Mouse (Mus musculus) mesoderm, embryonic 11.5 days (tissue): ENCODE results near the gene Aste1.

Experiments used
- DNase-seq: peaks from one replicate; pipeline ENCODE4 v3.0.0-alpha.2; 2012; ENCODE audit warnings: low read depth, low spot score

The Aste1 gene

DNA sequence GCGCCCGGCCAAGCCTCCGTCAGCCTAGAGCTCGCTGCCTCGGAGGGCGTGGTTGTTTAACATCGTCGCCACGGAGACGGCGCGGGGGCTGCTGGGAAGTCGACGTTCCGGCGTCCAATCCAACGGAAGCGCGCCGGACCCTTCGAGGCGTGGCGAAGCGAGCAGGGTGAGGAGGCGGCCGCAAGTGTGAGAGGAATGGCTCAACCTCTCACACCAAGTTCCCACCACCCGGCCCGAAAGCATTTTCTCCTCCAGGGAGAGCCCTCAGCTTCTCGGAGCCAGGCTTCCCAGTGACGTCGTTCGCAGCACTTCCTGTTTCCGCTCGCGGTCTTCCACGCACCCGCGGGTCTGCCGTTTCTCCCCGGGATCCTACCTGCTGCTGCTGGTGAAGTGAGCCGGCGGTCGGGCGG lies at the start of gene Aste1, which contains the start of gene Nek11:
Gene Aste1, plus strand, starts transcription at position 175 of the 410 bp plus-strand sequence.
Gene Nek11, minus strand, starts transcription at position 307 of the 410 bp plus-strand sequence.
- peak; percentile 94 for DNase-seq

DNA sequence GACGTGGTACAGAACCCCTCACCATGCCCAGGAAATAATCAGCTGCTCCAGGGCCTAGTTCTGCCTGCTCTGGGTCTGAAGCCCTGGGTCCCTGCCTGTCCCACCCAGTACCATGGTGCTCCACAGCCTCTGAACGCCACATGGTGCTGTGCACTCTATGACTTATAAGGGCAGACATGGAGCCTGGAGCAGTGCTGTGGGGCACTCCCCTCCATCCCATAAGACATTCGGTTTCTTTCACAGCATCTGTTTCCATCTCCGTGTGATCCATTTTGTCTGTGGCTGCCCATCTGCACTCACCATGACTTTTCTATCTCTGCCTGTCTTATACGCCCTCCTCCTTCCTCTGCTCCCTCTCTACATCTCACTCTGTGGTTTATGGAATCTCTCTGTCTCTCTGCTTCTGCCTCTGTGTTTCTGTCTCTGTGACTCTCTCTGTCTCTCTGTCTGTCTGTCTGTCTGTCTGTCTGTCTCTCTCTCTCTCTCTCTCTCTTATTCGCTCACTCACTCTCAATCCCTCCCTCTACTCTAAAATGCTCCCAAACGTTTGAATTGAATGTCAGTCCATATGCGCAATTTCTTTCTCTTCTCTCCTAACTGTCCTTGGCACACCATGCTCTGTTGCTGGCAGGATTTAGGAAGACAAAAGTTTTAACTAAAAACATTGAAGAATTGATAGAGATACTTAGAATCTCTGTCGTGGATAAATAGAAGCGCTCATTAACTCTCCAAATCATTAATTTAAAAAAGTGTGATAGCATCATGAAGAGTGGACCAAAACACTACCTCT lies 46.8 kb upstream of the Aste1 start:
- no peak for DNase-seq

DNA sequence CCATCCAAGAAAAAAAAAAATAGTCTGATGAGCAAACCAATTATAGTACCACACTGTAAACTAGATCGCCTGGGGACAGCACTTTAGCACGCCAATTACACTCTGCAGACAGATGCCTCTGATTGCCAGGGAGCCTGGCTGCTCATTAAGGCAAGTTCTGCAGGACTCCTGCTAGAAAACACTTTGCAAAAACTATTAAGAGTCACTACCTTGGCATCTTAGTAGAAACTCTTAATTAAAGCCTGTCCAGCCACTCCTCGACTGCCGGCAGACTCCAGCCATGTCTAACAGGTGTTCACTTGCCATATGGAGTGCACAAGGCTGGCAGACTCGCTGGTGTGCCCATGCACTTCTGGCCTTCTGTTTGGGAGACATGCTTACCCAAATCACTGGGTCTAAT lies 46.2 kb upstream of the Aste1 start:
- no peak for DNase-seq

DNA sequence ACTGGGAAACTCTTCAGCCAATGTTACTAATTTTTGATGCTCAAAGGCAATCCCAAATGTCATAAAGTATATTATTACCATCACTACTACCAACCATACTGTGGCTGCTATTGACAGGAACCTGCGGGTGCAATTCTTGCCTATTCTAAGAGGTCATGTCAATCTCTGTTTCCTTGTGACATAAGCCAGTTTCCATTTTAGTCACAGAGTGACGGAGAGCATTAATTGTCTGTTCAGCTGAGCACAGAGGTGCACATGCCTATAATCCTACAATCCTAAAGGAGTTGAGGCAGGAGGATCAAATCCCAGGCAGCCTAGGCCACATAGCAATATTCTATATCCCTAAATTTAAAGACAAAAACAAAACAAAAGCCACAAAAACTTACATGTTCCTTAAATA lies 33.0 kb upstream of the Aste1 start:
- DNase-seq, result no peak

DNA sequence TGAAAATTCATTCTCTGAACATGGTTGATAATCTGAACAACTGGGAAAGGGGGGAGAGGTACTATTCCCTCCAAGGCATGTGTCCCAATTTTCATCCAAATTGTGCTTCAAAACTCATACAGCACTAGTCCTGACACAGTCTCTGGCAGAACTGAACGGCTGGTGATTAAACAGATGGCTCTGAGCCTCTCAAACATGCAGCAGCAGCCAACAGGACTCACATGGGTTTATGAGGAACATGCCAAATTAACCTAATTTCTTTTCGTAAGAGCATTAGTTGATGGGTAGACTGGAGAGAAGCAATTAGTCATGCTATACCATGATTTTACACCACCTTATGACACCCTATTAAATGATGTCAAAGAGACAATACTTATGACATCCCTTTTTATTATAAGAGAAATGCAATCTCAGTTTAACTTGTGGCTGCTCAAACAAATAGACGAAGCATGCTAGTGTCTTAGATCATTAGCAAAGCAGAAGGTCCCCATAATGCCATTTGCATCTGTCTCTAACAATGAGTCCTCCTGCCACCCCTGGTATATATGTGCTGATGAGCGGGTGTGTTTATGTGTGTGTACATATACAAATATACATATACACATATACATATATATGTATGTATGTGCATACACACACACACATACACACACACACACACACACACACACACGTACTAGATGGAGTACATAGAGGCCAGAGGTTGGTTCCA lies 31.5 kb upstream of the Aste1 start:
- no peak for DNase-seq

DNA sequence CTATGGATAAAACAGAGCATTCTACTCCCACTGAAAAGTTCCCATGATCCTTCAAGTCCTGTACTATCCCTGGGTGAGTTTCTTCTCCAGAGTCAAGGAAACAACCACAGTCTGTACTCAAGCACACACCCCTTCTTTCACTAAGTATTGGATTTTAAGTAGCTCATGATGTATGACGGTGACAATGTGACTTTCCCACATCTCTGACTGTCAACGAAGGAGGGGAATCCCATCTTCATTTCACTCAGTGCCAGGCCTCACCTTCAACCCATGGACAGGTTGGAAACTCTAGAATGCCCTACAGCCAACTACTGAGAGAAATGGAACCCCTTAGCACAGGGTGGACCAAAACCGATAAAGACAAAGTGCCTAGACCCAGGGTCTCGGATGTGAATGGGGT lies 29.0 kb upstream of the Aste1 start:
- no peak for DNase-seq

DNA sequence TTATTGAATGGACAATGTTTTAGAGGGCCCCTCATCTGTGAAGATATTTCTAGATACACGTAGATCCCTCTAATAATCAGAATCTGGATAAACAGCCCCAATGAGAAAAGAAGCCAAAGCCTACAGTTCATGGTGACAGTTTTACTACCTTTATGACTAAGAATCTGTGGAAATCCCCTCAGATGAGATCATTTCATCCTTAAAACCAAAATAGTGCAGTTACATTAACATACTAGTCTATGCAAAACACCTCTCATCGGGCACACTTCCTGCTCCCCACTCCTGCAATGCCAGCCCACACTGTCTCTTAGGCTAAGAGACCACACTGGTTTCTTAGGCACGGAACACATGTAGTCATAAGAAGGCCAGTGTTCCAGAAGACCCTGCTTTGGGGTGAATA lies 26.6 kb upstream of the Aste1 start:
- no peak for DNase-seq

DNA sequence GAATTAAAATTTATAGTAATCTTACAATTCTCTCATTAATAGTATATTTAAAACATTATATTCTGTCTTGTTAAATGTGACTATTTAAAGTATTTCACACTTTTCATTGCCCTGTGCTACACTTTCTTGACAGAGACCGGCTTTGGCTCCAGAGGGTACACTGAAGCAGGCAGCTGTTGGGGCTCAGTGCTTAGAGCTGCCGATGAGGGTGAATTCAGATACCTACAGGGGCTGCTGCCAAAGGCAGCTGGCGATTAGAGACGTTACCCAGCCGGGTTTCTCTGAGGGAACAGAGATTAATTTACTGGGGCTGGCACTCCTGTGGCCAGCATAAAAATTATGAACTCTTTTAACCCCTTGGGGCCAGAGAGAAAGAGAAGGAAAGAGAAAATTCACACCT lies 20.8 kb upstream of the Aste1 start:
- no peak for DNase-seq

DNA sequence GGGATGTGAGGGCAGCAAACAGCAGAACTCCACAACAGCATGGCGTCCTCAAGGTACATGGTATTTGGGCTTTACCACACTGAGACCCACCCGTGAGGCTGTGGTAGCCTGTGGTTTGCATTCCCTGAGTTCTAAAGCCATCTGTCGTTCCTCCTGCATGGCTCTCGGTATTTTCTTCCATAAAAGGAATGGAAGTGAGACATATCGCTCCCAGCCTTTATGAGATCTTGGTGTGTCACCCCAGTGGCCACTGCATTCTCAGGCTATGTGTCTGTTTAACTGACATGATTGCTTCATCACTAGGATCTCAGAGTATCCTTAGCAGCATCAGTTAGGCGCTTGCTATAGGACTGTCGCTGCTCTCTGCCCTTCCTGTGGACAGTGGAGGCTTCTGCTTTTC lies 18.8 kb upstream of the Aste1 start:
- DNase-seq, result no peak

DNA sequence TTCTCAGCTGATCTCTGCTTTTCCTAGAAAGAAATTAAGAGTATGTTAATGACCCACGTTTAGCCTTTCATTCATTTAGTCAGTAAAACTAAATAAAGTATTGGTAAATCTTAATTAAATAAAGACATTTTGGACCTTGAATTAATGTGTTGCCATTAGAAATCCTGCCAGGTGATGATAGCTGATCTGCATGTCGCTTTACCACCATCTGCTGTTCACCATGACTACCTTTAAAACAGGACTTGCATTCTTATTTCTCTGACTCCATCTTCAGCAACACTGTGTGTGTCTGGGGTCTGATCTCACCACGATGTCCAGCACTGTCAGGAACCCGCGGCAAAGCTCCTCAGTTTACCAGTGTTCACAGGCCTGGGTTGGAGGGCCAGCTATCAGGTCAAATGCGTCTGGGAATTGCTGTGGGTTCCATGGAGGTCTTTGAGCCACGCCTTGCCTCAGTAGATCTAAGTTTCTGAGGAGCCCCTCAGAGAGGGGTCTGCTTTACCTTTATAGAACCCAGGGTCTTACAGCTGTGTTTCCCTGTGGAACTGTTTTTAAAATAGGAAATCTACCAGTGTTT lies 18.1 kb upstream of the Aste1 start:
- DNase-seq, result no peak

DNA sequence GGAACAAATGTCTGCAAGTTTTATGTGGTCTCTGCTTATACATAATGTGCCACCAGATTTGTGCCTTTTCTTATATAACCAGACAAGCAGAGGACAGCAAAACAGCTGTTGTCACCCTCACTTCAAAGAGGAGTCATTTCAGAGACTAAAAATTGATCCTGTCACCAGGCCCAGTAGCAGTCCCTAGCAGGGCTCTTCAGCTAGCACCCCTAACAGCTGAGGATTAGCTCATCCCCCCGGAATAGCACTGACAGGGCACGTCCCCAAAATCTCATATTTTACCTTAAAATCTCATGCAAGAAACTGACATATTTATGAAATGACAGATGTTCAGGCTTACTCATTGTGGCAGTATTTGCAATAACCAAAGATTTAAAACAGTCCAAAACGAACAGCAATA lies 17.6 kb upstream of the Aste1 start:
- no peak for DNase-seq

DNA sequence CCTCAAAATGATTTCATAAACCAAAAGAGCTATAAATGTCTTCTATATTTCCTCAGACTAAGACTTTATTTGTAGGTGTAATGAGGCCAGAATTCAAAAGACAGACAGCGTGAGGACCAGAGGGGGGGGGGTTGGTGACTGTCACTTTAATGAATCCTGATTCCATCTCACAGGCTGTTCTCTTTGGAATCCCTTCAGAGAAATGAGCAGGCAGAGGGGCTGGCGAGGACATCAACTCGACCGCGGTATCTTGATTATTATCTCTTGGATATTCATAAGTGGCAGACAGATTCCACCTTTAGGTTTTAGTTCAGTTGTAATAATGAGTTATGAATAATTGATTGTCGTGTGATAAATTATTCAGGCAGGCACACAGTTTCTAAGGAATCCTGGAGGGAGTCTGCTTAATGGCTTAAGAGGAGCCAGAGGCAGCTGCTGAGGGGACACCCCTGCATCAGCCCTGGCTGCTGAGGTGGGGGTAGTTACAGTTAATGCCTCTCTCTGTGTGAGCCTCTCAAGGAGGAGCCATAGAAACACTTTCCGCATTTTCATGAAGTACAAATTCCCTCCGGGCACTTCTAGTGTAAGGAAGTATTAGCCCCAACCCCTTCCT lies 15.6 kb upstream of the Aste1 start:
- DNase-seq, result no peak

DNA sequence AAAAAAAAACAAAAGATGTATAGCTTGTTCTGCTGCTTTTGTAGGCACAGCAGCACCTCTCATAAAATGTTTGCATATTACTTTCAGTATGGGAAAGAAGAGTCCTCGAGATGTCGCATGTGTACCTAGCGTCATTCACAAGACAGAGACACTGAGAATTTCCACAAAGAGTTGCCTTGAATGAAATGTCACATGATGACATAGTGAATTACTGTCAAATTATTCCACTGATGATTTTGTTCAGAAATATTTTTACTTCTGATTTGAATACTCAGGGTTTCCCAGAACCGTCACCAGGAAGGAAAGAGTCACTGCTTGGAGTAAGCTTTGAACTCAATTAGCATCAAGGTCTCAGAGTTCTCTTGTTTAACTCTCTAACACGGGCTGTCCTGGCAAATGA lies 7.8 kb upstream of the Aste1 start:
- DNase-seq, result no peak

DNA sequence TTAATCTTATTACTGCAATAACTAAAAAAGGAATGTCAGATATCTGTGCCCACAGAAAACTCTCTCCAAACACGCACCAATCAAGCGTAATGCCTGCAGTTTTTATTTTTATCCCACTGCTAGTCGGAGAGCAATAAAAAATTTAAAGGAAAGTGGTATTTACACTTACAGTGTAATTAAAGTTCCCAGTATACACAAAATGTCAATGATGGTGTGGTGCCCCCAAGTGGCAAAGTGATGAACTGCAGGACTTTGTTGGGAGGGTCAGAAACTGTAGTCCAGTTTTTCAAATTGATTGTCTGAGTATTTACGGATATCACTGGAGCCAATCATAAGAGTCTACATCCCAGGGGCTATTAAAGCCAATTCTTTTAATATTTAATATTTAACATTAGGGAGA lies 5.9 kb upstream of the Aste1 start:
- peak; percentile 66 for DNase-seq

DNA sequence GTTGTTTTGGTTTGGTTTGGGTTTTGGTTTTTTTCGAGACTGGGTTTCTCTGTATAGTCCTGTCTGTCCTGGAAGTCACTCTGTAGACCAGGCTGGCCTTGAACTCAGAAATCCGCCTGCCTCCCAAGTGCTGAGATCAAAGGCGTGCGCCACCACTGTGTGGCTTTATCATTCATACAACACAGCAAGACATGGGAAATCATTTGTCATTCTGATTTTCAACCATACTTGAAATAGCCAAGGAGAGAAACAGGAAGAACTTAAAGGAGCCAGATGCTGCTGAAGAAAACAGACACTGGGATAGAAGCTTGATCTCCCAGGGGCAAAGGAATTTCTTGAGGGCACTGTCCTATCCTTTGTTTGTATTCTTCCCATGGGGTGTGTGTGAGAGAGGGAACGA lies 4.6 kb upstream of the Aste1 start:
- no peak for DNase-seq

DNA sequence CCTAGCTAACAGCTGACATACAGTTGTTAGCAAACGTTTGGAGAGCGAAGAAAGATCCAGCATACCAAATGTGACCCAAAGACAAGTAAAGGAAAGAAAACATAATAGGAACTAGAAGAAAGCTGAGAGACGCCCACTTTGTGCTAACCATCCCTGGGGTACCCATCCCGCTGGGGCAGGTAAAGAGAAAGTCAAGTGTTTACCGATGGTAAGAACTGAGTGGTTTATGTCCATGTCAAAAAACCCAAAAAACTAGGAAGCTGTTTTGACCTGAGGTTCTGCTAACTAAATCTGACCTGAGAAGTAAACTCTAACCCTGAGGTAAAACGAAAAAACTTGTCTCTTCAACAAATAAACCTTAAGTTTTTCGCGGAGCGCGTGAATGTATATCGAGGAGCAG lies 472 bp upstream of the Aste1 start:
- DNase-seq, result no peak

DNA sequence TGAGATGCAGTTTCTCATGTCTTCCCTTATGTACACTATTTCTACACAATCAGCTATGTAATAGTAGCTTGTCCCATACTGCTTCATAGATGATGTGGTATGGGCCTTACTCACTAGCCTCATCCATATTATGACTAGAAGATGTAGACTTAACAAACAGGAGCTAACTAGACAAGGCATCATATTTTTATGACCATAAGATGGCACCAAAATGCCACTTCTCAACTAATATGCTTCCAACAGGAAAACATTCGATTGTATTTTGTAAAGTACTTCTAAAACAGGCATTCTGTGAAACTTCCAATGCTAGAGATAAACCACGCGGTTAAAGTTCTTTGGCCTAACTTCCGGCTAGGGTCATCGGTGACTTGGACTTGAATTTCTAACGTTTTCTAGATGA lies 13.4 kb downstream of the Aste1 start:
- DNase-seq, result no peak

DNA sequence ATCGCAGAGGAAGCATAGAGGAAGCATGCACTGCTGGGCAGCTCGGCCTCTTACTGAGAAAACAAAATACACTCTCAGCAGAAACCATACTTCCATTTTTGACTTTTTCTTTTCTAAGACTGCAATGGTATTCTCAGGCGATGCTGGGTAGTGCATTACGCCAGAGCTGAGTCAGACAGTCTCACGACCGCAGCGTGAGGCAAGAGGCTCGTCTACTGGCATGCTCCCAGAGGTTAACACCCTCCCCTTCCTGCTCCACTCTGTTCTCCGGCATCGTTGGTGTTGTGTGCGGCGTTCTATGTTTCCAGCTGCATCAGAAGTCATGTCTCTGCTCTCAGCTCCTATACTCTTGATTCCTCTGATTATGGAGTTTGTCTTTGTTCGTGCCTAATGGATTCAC lies 63.8 kb downstream of the Aste1 start:
- DNase-seq, result no peak

DNA sequence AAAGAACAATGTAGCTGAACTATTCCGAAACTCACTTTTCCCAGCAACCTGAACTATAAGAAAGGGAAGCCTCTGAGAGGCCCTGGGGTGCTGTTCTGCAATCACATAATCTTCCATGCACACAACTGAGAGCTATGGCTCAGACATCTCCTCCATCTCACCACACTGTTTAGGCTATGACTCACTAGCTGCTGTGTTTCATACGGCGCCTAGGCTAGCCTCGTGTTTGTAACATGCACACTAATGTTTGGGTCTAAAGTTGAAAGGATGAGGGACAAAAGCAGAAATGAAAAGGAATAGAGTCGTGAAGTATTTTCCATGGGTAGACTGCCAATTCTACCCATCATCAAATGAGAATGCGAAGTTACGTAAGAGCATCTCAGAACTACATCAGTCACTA lies 66.3 kb downstream of the Aste1 start:
- DNase-seq, result no peak
